Mouse (Mus musculus) Patski (cell line): ENCODE data around the gene Mef2c. TPM values are rescaled to one million over a fixed set of nuclear protein-coding genes. Genes with fewer than 3 reads are reported as not detected.

ENCODE experiments used
- ATAC-seq: fragments of 100-300 bp; one replicate; pipeline ENCODE4 v1.8.0; 2021
- CTCF ChIA-PET: fragments of 350-600 bp; sonication (Branson Sonifier 250); formaldehyde crosslinking; loops from one replicate; lab custom pipeline; 2022; ENCODE audit warnings: inconsistent platforms; lab: Charles Lee
- POLR2A ChIA-PET: fragments of 350-600 bp; sonication (Branson Sonifier 250); formaldehyde crosslinking; loops from one replicate; lab custom pipeline; 2022; ENCODE audit warnings: antibody characterized with exemption, inconsistent platforms; lab: Charles Lee
- DNase-seq: peaks from one replicate; pipeline ENCODE4 v3.0.0-alpha.2; 2011; ENCODE audit warnings: low read depth, low spot score
- H3K27me3 ChIP-seq: fragments of 371-371 bp; one replicate; pipeline ENCODE4 v1.5.1; 2021
- CTCF ChIP-seq: fragments of 100-300 bp; IDR thresholded peaks from one replicate; pipeline ENCODE4 v1.5.1; 2021
- in situ Hi-C: fragments of 300-500 bp; cut with MboI; formaldehyde crosslinking; loops from 3 replicates; pipeline ENCODE4 v1.11.1; 2018; ENCODE audit warnings: low pct_unique_long_range_greater_than_20kb, mixed read lengths
- polyA plus RNA-seq: library from polyadenylated mRNA; unstranded; gene quantifications from one replicate; pipeline ENCODE4 v1.2.3, GENCODE M21; 2021

The Mef2c gene
- polyA plus RNA-seq, 1 experiment from 2014 or later, result not detected

DNA sequence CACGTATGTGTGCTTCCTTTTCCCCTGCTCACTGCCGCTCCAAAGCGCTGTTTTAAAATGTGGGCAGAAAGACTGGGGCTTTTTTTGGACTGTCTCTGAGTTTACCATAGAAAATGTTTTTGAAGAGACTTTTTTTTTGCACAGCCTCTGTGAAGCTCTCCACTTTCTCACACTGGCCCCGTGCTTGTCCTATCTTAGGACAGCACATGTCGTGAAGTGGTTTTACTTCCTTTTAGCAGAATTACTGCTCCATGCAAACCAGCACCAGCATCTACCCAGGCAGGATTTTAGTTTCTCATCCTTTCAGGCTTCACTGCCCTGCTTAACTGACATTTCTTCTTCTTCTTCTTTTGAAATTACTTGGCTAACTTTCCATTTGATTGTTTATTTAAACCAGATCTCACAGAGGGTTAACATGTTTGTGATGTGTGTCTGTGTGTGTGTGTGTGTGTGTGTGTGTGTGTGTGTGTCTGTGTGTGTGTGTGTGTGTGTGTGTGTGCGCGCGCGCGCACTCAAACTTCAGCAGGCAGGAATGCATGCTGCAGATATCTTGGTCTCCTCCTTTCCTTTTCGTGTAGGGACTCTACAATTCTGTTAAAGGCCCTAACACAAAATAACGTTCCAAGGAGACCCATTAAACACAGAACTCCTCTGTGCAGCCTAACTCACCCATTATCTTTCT, 146.1 kb downstream of the Mef2c start:
- DNase-seq (no peak), ATAC-seq (no peak)
- TF ChIP-seq CTCF, result no peak
- POLR2A ChIA-PET, result no interaction called here
- CTCF ChIA-PET, result no interaction called here
- in situ Hi-C loops, result loop anchor here (10.0 to 25.0 kb wide), 2 partner anchors 1512 to 1885 kb away; no protein-coding TSS in a partner anchor
- H3K27me3 ChIP-seq, result peaks cover 9% of the 10 kb centered on the region

DNA sequence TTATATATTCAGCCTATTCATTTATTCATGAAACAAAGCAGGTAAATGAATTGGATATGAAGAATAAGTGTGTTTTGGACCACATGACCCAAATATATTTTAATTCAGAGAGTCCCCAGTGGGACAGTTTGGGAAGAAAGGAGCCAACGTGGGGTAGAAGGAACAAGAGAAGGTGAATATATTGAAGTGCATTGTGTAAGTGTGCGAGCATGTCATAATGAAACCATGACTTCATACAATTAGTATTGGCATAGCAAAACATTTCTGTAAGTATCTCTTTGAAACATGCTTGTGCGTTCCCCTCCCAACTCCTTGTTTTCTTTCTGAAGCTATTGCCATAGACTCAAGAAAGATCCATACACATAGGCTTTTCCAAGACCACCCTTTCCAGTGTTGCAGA, 147.0 kb downstream of the Mef2c start:
- ChIA-PET POLR2A (no interaction called here), CTCF (no interaction called here)
- no peak for ATAC-seq
- H3K27me3 ChIP-seq, result peaks cover 9% of the 10 kb centered on the region
- no peak for DNase-seq
- no peak for TF ChIP-seq CTCF
- in situ Hi-C loops, result loop anchor here (10.0 to 25.0 kb wide), 2 partner anchors 1511 to 1886 kb away; no protein-coding TSS in a partner anchor

DNA sequence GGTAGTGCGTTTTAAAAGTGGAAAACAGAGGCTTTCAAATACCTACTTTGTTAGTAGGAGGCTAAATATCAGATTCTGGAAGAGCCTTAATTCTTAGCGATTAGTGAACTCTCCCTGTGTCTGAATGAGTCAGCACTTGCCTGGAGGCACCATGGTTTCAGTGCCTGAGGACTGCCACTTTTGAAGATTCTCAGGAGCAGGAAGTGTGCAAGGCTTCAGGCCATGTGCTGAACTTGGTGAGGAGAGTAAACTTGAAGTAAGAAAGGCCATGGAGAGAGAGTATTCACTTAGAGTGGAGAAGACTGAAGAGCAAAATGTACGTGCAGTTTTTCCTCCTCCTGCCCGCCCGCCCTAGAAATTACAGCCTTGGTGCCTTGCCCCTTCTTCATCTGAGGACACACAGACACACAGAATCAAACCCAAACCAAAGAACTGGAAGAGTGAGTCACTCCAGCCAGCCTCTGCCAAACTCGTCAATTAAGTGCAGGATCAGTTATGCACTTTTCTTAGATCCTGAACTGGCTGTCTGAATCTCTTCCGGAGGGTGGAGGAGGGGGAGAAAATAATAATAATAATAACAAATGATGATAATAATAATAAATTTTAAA, 148.2 kb downstream of the Mef2c start:
- TF ChIP-seq CTCF, result no peak
- ATAC-seq, result no peak
- no peak for DNase-seq
- ChIA-PET CTCF (no interaction called here), POLR2A (no interaction called here)
- H3K27me3 ChIP-seq, result peaks cover 9% of the 10 kb centered on the region
- in situ Hi-C loops, result loop anchor here (10.0 to 25.0 kb wide), 2 partner anchors 1510 to 1887 kb away; no protein-coding TSS in a partner anchor

DNA sequence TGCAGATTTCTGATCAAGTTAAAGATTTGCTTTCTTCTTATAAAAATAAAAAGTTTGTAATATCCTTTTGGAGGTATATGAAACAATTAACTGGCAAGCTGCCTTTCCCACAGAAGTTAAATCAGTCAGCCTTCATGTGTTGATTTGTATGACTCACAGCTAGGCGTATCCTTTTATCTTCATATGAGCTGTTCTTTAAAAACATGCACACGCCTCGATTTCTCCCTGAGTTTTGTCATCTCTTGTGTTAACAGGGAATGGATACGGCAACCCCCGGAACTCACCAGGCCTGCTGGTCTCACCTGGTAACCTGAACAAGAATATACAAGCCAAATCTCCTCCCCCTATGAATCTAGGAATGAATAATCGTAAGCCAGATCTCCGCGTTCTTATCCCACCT, 148.7 kb downstream of the Mef2c start:
- in situ Hi-C loops, result loop anchor here (10.0 to 25.0 kb wide), 2 partner anchors 1510 to 1888 kb away; no protein-coding TSS in a partner anchor
- POLR2A ChIA-PET, result no interaction called here
- no peak for TF ChIP-seq CTCF
- CTCF ChIA-PET, result no interaction called here
- DNase-seq (no peak), ATAC-seq (no peak)
- peaks cover 9% of the 10 kb centered on the region for H3K27me3 ChIP-seq

DNA sequence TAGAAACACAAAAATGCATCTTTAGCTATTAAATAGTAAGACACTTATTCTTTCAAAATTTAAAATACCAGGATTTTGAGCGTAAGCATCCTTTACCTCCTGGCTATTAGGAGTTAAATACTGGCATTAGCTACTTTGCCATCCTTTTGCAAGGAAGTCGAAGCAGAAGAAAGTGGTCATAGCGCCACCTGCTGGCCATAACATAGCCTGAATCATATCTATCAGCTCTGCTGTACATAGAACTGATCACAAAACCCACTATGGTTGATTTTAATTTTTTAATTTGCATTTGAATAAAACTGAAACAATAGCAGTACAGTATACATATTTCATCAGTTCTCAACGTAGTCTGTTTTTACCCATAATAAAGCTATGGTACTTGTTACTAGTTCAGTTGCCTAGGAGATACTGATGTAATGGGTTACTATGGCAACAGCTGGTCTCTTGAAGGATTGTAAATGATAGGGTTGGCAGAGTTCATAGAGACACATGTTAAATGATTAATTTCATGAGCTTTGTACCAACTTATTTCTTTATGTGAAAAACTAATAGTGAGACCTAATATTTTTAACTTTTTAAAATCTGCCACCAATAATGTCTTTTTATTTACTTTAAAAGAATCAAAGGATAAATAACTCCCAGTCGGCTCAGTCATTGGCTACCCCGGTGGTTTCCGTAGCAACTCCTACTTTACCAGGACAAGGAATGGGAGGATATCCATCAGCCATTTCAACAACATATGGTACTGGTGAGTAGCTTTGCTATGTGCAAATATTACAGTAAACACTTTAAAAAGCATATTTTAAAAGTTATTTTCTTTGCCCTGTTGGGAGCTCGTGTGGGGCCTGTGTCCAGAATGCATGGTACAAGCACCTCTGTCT, 151.3 kb downstream of the Mef2c start:
- peak; percentile 27 for DNase-seq
- in situ Hi-C loops, result loop anchor here (5.0 to 25.0 kb wide), 3 partner anchors 1507 to 1890 kb away; no protein-coding TSS in a partner anchor
- H3K27me3 ChIP-seq, result peaks cover 10% of the 10 kb centered on the region
- CTCF ChIA-PET, result interaction anchor here (0.6 to 1.6 kb wide), 14 partner anchors 10 to 1710 kb away, joined by 3 to 9 read pairs (median 4); no protein-coding TSS in a partner anchor
- peak; percentile 85 for TF ChIP-seq CTCF
- peak; percentile 56 for ATAC-seq
- POLR2A ChIA-PET, result interaction anchor here (0.5 kb wide), 1 partner anchor 1711 kb away, joined by 5 read pairs; no protein-coding TSS in a partner anchor

DNA sequence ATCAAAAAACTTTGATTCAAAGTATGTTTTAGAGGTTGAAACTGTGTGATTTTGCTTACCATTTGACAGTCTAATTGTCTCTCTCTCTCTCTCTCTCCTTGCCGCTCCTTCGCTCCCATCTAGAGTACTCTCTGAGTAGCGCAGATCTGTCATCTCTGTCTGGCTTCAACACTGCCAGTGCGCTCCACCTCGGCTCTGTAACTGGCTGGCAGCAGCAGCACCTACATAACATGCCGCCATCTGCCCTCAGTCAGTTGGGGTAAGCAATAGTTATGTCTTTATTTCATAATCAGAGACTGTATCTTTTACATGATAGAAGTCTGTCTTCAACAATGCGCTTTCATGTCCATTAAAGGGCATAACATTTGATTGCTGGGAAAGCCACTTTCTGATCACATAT, 152.3 kb downstream of the Mef2c start:
- in situ Hi-C loops, result loop anchor here (5.0 to 25.0 kb wide), 3 partner anchors 1506 to 1891 kb away; no protein-coding TSS in a partner anchor
- ChIA-PET POLR2A (no interaction called here), CTCF (interaction anchor here (0.8 to 1.6 kb wide), 4 partner anchors 11 to 19 kb away, joined by 3 to 5 read pairs (median 4); no protein-coding TSS in a partner anchor)
- no peak for TF ChIP-seq CTCF
- DNase-seq, result no peak
- H3K27me3 ChIP-seq, result peaks cover 10% of the 10 kb centered on the region
- ATAC-seq, result no peak

DNA sequence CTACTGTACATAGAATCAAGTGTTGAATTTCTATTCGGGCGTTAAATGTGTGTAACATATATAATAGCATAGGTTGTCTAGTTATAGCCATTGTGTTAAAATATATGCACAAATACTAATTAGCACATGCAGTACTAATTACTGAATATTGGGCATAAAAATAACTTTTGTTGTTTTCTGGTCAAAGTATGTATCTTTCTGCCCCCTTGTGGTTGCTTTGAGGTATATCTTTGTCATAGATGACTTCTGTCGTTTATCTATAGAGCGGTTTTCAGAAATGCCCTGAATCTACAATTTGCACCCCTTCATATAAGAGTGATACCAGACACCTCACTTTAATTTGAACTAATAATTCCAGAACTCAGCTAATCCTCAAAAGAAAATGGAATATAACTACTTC, 152.9 kb downstream of the Mef2c start:
- peak; percentile 32 for TF ChIP-seq CTCF
- POLR2A ChIA-PET, result no interaction called here
- DNase-seq (no peak), ATAC-seq (no peak)
- in situ Hi-C loops, result loop anchor here (5.0 to 25.0 kb wide), 3 partner anchors 1506 to 1892 kb away; no protein-coding TSS in a partner anchor
- CTCF ChIA-PET, result interaction anchor here (1.6 kb wide), 1 partner anchor 17 kb away, joined by 5 read pairs; no protein-coding TSS in a partner anchor
- H3K27me3 ChIP-seq, result peaks cover 13% of the 10 kb centered on the region

DNA sequence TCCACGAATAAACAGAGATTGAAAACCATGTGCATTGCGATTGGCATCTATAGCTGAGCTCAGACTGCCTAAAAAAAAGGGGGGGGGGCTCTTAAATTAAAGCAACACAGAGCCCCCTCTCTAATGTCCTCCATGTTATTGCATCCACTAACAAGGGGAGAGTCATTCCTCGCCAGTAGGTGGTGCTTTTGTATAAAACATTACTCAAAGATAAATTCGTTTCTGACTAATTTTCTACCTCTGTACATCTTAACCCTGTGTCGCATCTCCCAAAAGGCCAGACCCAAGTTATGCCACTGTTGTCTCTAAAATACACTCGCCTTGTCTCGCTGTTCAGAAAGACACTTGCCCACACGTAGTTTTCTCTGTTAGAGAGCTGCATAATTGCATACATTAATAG, 156.9 kb downstream of the Mef2c start:
- no peak for DNase-seq
- TF ChIP-seq CTCF, result peak; percentile 40
- ChIA-PET POLR2A (no interaction called here), CTCF (interaction anchor here (1.4 kb wide), 1 partner anchor 1097 kb away, joined by 3 read pairs; no protein-coding TSS in a partner anchor)
- no peak for ATAC-seq
- in situ Hi-C loops, result loop anchor here (5.0 to 25.0 kb wide), 2 partner anchors 1097 to 1502 kb away; no protein-coding TSS in a partner anchor
- H3K27me3 ChIP-seq, result peaks cover 31% of the 10 kb centered on the region

DNA sequence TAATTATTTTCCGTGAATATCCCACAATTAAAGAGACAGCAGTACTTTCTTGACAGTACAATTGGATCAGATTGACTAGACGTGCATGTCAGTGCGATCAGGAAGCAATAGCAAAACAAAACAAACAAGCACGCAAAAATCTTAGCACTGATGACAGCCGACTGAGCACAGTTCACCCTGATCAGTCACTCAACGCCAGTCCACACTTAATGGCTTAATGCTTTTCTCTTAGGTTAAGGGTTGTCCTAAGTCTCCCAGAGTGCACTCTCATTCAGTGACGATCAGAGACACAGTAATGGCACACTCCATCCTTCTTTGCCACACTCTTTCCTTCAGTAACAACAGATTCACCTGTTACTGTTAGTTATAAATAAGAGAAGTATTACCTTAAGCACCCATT, 157.3 kb downstream of the Mef2c start:
- POLR2A ChIA-PET, result no interaction called here

More for the DNA sequence above, 157.3 kb downstream of the Mef2c start:
- CTCF ChIA-PET, result no interaction called here
- in situ Hi-C loops, result loop anchor here (5.0 to 25.0 kb wide), 2 partner anchors 1096 to 1501 kb away; no protein-coding TSS in a partner anchor
- no peak for TF ChIP-seq CTCF
- no peak for ATAC-seq
- DNase-seq, result no peak
- peaks cover 31% of the 10 kb centered on the region for H3K27me3 ChIP-seq
